Mouse (Mus musculus): ENCODE measurements around the gene Cnih1. TPM values are rescaled to one million over a fixed set of nuclear protein-coding genes. Genes with fewer than 3 reads are reported as not detected.
"Not testable (repeated sequence)": the region's sequence is repeated elsewhere in the genome, so short reads cannot be mapped to it uniquely, and the experiment has no call there.

Gene Cnih1
- polyA plus RNA-seq, 1 experiment from 2014 or later, result 170 TPM

DNA sequence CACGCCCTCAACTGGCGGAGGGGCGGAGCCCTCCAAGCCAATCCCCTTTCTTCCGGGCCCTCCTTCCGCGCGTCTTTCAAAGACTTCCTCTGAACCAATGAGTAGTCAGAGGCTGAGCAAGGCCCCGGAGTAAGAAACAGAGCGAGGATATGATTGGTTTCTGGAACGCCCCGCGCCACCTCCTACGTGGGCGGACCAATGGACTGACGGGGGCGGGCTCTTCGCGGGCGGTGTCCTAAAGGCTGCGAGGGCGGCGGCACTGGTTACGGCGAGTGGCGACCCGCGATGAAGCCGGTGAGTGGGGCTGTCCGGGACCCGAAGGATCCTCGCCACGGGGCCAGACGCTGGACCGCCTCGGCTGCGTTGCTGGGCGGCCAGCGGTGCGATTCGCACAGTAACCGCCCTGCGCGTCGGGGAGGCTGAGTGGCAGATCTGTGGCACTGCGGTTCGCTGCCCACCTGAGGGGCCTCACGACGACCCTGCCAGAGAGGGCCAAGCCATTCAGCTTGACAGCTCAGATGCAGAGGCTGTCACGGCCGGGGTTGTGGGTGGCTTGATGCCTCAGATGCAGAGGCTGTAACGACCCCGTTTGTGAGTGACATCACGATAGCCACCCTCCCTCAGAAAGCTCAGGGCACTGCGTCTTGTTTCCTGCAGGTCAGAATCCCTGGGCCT lies 27.7 kb downstream of the Cnih1 start, which contains the start of gene Cdkn3:
Cdkn3 (plus strand) TSS at position 187 of the 675 bp plus-strand sequence.
- Histone ChIP-seq H3K4me3 (replicated peaks; ENCODE audit: low read depth, low read length) (peak within 1 kb of the TSS; percentile 82), H3K9ac (ENCODE audit: low read depth, low read length) (peak within 1 kb of the TSS; percentile 67), H3K36me3 (ENCODE audit: insufficient read depth, low read length) (no peaks in the 10 kb centered on the region), H3K27me3 (ENCODE audit: insufficient read depth, low read length) (no peaks in the 10 kb centered on the region), H3K4me1 (replicated peaks; ENCODE audit: insufficient read depth, low read length) (peaks cover 8% of the 10 kb centered on the region; the same call in 1 of the 2 replicates), H3K4me2 (ENCODE audit: low read length) (peak within 1 kb of the TSS; percentile 97), H3K9me3 (replicated peaks; ENCODE audit: low read length) (no peaks in the 10 kb centered on the region), H3K27ac (0 out of 2 replicates have a peak within 1 kb of the TSS, but pooled peaks have one; percentile 50)
- 0 out of 2 replicates have a peak, but pooled peaks have one; percentile 10 for TF ChIP-seq CTCF (IDR thresholded peaks at IDR 0.05; ENCODE audit: low read depth)
- ATAC-seq (replicated peaks; ENCODE audit: low FRiP score, low read depth) (peak; percentile 100), DNase-seq (ENCODE audit: low spot score) (peak; percentile 99)
- under 1% methylated on average over 54 of the region's 54 CpGs for WGBS

DNA sequence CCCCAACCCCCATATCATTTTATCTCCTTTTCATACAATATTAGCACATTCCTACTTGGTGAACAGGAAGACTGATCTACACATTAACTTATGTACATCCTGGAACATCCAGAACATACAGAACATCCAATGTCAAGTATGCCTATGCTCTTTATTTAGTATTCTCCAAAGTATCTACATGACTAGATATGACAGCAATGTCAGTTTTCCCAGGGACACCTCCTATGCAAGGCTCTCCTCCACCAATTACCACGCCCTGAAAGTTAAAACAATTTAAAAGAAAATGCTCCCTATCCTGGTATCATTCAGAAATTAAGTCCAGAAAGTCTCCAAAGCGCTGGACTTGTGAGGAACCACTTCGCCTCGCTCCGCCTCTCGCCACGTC lies 28.2 kb downstream of the Cnih1 start:
- Histone ChIP-seq H3K27me3 (ENCODE audit: insufficient read depth, low read length) (no peaks in the 10 kb centered on the region), H3K4me2 (ENCODE audit: low read length) (peak overlapping the region; percentile 97), H3K9me3 (replicated peaks; ENCODE audit: low read length) (no peaks in the 10 kb centered on the region), H3K27ac (no peak overlapping the region), H3K36me3 (ENCODE audit: insufficient read depth, low read length) (no peaks in the 10 kb centered on the region), H3K9ac (ENCODE audit: low read depth, low read length) (no peak overlapping the region), H3K4me3 (replicated peaks; ENCODE audit: low read depth, low read length) (peak overlapping the region; percentile 82), H3K4me1 (replicated peaks; ENCODE audit: insufficient read depth, low read length) (peaks cover 8% of the 10 kb centered on the region; the same call in 1 of the 2 replicates)
- WGBS, result under 1% methylated on average over 7 of the region's 7 CpGs
- ATAC-seq (replicated peaks; ENCODE audit: low FRiP score, low read depth) (no peak), DNase-seq (ENCODE audit: low spot score) (no peak)
- no peak for TF ChIP-seq CTCF (IDR thresholded peaks at IDR 0.05; ENCODE audit: low read depth)

DNA sequence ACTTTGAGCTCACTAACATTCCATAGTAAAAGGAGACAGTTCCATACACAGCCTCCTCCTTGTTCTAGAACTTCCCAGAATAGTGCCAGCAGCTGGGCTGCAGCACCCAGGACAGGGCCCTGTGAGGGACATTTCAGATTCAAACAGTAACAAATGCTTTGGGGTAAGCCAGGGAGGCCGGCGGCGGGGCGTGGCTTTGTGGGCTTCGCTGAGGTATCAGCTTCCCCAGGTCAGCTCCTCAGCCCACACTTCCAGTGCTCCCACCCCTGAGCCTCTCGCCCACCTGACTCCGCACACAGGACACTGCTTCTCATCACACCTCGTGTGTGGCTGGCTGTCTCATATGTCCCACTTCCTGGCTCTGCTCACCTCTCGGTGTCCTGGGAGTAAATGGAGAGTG lies 30.5 kb downstream of the Cnih1 start:
- H3K27ac ChIP-seq, result no peak overlapping the region
- WGBS, result 52% methylated on average over 9 of the region's 9 CpGs
- H3K9me3 ChIP-seq (replicated peaks; ENCODE audit: low read length), result no peaks in the 10 kb centered on the region
- no peak for TF ChIP-seq CTCF (IDR thresholded peaks at IDR 0.05; ENCODE audit: low read depth)
- no peaks in the 10 kb centered on the region for H3K36me3 ChIP-seq (ENCODE audit: insufficient read depth, low read length)
- H3K4me2 ChIP-seq (ENCODE audit: low read length), result no peak overlapping the region
- H3K4me1 ChIP-seq (replicated peaks; ENCODE audit: insufficient read depth, low read length), result peaks cover 8% of the 10 kb centered on the region; the same call in 1 of the 2 replicates
- H3K27me3 ChIP-seq (ENCODE audit: insufficient read depth, low read length), result no peaks in the 10 kb centered on the region
- DNase-seq (ENCODE audit: low spot score), result no peak
- no peak for ATAC-seq (replicated peaks; ENCODE audit: low FRiP score, low read depth)
- no peak overlapping the region for H3K9ac ChIP-seq (ENCODE audit: low read depth, low read length)
- H3K4me3 ChIP-seq (replicated peaks; ENCODE audit: low read depth, low read length), result no peak overlapping the region

DNA sequence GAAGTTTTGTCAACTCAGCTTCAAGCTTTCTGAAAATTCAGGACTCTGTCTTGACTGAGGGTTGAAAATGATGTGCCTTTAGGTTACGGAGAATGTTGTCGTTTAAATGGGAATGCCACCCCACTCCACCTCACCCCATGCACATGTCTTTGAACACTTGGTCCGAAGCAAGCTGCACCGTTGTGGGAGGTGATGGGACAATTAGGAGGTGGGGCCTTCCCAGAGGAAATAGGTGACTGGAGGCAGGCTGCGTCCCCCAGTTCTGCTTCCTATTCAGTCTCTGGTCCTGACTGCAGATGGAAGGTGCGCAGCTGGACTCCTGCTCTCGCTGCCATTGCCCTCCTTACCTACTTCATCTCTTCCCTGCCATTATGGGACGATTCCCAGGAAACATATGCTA lies 32.4 kb downstream of the Cnih1 start:
- Histone ChIP-seq H3K27me3 (ENCODE audit: insufficient read depth, low read length) (no peaks in the 10 kb centered on the region), H3K9me3 (replicated peaks; ENCODE audit: low read length) (no peaks in the 10 kb centered on the region), H3K27ac (no peak overlapping the region), H3K4me2 (ENCODE audit: low read length) (no peak overlapping the region), H3K9ac (ENCODE audit: low read depth, low read length) (no peak overlapping the region), H3K4me3 (replicated peaks; ENCODE audit: low read depth, low read length) (no peak overlapping the region), H3K36me3 (ENCODE audit: insufficient read depth, low read length) (no peaks in the 10 kb centered on the region), H3K4me1 (replicated peaks; ENCODE audit: insufficient read depth, low read length) (peaks cover 2% of the 10 kb centered on the region; the same call in 1 of the 2 replicates)
- DNase-seq (ENCODE audit: low spot score), result no peak
- 94% methylated on average over 8 of the region's 8 CpGs for WGBS
- no peak for TF ChIP-seq CTCF (IDR thresholded peaks at IDR 0.05; ENCODE audit: low read depth)
- no peak for ATAC-seq (replicated peaks; ENCODE audit: low FRiP score, low read depth)

DNA sequence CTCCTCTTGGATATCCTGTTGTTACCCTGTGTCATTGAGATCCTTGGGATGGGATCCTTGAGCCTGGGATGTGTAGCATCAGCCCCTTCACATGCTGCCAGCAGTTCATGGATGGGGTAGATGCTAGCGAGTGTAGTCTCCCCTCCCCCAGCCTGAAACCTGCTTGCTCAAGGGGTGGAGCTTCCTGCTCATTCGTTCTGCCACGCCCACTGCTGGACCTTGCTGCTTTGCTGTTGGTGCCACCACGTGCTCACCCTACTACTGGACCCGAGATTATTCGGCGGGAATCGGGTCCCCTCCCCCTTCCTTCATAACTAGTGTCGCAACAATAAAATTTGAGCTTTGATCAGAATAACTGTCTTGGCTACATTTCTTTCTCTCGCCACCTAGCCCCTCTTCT lies 33.8 kb downstream of the Cnih1 start:
- ATAC-seq (replicated peaks; ENCODE audit: low FRiP score, low read depth); H3K36me3 ChIP-seq (ENCODE audit: insufficient read depth, low read length); H3K4me3 ChIP-seq (replicated peaks; ENCODE audit: low read depth, low read length); DNase-seq (ENCODE audit: low spot score); H3K4me2 ChIP-seq (ENCODE audit: low read length); H3K4me1 ChIP-seq (replicated peaks; ENCODE audit: insufficient read depth, low read length); H3K27ac ChIP-seq; H3K9me3 ChIP-seq (replicated peaks; ENCODE audit: low read length); H3K27me3 ChIP-seq (ENCODE audit: insufficient read depth, low read length); H3K9ac ChIP-seq (ENCODE audit: low read depth, low read length): not testable (repeated sequence)
- 71% methylated on average over 8 of the region's 10 CpGs for WGBS

DNA sequence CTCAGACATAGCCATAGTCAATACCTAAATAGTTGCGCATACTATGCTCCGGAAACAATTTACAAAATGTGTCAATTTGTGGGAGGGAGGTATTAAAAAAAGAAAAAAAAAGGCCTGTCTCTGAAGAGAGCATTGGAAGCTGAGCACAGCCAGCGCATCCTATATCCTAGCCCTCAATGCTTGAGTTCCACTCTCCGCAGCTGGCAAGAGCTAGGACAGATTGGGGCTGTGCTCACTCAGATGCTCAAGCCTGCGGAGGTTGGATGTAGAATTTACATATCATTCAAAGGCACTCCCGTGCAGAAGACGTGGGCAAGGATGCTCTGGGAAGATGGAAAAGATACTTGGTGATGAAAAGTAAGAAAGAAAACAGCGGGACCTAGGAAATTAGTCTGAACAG lies 42.8 kb downstream of the Cnih1 start:
- H3K9me3 ChIP-seq (replicated peaks; ENCODE audit: low read length), result no peaks in the 10 kb centered on the region
- no peak overlapping the region for H3K4me2 ChIP-seq (ENCODE audit: low read length)
- H3K27ac ChIP-seq, result no peak overlapping the region
- no peak for TF ChIP-seq CTCF (IDR thresholded peaks at IDR 0.05; ENCODE audit: low read depth)
- ATAC-seq (replicated peaks; ENCODE audit: low FRiP score, low read depth), result no peak
- 87% methylated on average over 8 of the region's 8 CpGs for WGBS
- no peak overlapping the region for H3K9ac ChIP-seq (ENCODE audit: low read depth, low read length)
- no peak for DNase-seq (ENCODE audit: low spot score)
- no peaks in the 10 kb centered on the region for H3K27me3 ChIP-seq (ENCODE audit: insufficient read depth, low read length)
- no peaks in the 10 kb centered on the region for H3K4me1 ChIP-seq (replicated peaks; ENCODE audit: insufficient read depth, low read length)
- H3K36me3 ChIP-seq (ENCODE audit: insufficient read depth, low read length), result no peaks in the 10 kb centered on the region
- no peak overlapping the region for H3K4me3 ChIP-seq (replicated peaks; ENCODE audit: low read depth, low read length)
